Mouse (Mus musculus) neutrophil, adult 65 days (primary cell): ENCODE measurements around the gene Gdf2. TPM values are rescaled to one million over a fixed set of nuclear protein-coding genes. Genes with fewer than 3 reads are reported as not detected.

Experiments
- total RNA-seq: library from RNA; stranded (reverse); gene quantifications from 2 replicates; pipeline ENCODE4 v1.2.4, GENCODE M21; 2023

Gdf2 gene
- total RNA-seq, result not detected in 2 replicates

DNA sequence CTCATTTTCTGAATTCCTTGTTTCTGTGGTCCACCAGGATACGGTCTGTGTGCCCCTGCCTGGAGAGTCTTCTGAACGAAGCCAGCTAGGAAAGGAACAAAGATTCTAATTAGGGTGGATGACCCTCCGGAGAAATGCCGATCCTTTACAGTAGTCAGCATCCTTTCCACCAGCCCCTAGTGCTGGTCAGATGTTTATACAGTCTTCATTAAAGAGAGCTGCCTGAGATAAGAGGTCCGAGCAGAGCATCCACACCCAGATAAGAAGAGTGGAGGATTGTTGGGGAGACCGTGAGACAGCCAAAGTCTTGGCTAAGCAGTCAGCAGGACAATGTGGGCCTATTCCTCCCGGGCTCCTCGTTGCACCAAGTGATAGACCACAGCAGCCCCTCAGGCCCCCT, at the start of gene Gdf2:
Gene Gdf2 (plus strand): TSS at position 301 of the 400 bp plus-strand sequence.

DNA sequence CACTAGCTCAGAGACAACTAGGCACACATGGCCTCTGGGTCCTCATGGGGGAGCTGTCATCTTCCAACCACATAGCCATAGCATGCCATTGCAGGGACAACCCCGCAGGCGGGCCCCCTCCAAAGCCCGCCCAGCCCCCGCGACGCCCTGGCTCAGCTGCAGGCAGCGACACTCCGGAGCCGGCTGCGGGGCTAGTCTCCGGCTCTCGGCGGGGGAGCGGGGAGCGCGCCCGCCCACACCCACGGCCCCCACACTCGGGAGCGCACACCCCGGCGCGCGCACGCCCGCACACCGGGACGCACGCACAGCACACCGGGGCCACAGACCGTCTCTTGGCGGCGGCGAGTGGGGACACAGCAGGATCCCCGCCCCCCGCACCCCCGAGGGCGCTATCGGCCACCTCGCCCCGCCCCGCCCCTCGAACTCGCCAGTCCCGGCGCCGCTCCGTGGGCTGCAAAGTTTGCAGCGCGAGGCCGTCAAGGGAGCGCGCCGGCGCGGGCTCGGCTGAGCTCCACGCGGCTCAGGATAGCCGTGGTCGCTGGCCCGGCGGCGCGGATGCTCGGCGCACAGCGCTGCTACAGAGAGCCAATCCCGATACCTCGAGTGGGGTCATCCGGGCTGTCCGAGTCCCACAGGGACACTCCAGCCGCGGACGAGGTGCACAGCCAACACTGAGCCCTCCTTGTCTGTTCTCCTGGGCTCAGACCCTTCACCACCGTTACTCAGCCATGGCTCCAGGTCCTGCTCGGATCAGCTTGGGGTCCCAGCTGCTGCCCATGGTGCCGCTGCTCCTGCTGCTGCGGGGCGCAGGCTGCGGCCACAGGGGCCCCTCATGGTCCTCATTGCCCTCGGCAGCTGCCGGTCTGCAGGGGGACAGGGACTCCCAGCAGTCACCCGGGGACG, 17.4 kb upstream of the Gdf2 start, which contains the start of gene Gdf10:
Gene Gdf10 (plus strand): TSS at position 420 of the 903 bp plus-strand sequence.

DNA sequence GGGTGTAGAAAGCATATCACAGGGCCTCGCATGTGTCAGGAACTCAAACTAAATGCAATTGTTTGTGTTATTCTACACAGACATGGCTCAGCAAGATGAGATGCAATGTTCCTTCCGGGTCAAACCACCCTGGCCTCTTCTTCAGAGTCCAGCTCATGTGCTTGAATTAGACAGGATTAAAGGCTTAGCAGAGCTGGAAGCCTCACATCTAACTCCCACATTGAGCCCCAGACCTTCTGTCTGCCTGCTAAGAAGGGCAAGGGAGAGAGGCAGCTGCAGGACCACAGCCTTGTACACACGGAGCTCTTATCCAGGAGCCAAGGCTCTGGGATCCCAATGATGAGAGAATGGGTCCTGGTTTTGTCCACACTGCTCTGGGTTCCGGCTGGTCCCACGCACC, 12.9 kb downstream of the Gdf2 start, which contains the start of gene Rbp3:
Gene Rbp3 (plus strand): TSS at position 243 of the 400 bp plus-strand sequence.

DNA sequence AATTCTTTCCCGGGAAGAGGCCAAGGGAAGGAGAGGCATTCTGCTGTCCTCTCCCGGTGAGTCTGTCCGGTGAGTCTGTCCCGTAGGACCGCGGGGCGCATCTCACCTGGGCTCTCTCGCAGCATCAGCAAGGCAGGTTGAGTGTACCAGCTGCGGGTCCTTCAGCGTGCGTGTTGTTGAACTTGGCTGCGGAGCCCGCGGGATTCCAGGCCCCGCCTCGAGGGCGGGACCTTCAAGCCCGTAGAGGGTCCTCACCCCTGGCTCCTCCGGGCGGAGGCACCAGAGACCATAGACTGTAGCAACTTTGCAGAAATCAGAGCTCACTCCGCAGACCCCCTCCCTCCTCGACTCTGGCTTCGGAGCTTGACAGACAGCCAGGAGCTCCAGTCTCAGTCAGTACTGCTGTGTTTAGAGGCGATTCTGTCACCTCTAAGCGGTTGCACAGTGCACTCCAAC, 37.8 kb downstream of the Gdf2 start, which contains the start of gene Zfp488:
Gene Zfp488 (minus strand): TSS at position 161 of the 456 bp plus-strand sequence.

Other genes starting within 250 kb of the Gdf2 start
- not detected in 2 replicates for gene Gdf10, start 17.5 kb upstream of the Gdf2 start, total RNA-seq
- not detected in 2 replicates for gene Rbp3, start 13.0 kb downstream of the Gdf2 start, total RNA-seq
- gene Zfp488, start 37.7 kb downstream of the Gdf2 start, total RNA-seq, result 0.14 and 0.35 TPM in 2 replicates
- gene Gm30083, start 74.1 kb downstream of the Gdf2 start, total RNA-seq, result not detected in 2 replicates
- not detected in 2 replicates for gene Gm5460, start 75.7 kb downstream of the Gdf2 start, total RNA-seq
- gene Antxrl, start 111.7 kb downstream of the Gdf2 start, total RNA-seq, result not detected in 2 replicates
- not detected in 2 replicates for gene Anxa8, start 144.9 kb downstream of the Gdf2 start, total RNA-seq
- not detected in 2 replicates for gene A630023A22Rik, start 161.7 kb downstream of the Gdf2 start, total RNA-seq
- gene Npy4r, start 211.4 kb downstream of the Gdf2 start, total RNA-seq, result not detected in 2 replicates